In the genomic region with DNA sequence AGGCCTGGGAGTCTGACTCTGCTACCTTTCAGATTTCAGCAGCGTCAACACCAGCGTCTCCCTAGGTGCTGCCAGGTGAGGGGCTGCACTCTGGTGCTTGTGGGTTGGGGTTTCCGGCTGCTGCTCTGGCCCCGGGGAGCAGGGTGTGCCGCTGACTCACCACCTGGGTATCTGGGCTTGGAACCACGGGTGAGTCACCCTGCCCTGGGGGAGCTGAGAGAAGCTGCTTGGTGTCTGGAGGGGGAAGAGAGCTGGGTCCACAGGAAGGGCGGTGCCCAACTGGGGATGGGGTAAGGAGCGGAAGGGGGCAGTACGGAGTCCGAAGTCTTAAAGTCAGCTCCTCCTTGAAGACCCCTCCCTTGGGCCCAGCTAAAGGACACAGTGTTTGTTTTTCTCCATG, we compare ENCODE assay signal across 9 mouse cellular contexts. TPM values are rescaled to one million over a fixed set of nuclear protein-coding genes. Genes with fewer than 3 reads are reported as not detected.
DNase-seq lines count a peak whose midpoint lies in the region; ATAC-seq lines count a peak whose summit lies in the region.
"Had no signal": no experiment of that assay in that cellular context is flagged by ENCODE, and none has a peak within 500 bp of the region (broad histone marks: within the 10 kb centered on the region; RNA-seq: fewer than 3 reads in every experiment).

No protein-coding gene starts in this region.

- H3K4me2 ChIP-seq in hindbrain, embryonic 16.5 days (ENCODE audit: low read length) = no peak overlapping the region

- no peaks in the 10 kb centered on the region for H3K9me3 ChIP-seq in hindbrain, embryonic 16.5 days (ENCODE audit: control insufficient read depth, low read length)

- no peaks in the 10 kb centered on the region for H3K36me3 ChIP-seq in hindbrain, embryonic 16.5 days (ENCODE audit: control insufficient read depth, insufficient read depth, low read length)

- no peak overlapping the region for H3K4me3 ChIP-seq in hindbrain, embryonic 16.5 days (ENCODE audit: low read length)

- peak; percentile 52 for DNase-seq in ovary, postnatal 36 days (ENCODE audit: low spot score)
- DNase-seq in ovary, postnatal 14 days (ENCODE audit: low spot score) = no peak
- peak; percentile 85 for DNase-seq in fibroblast of lung, adult 2 months (ENCODE audit: low read depth)
- peak; percentile 26 for DNase-seq in kidney, adult 11 months
- peak; percentile 88 for DNase-seq in lung, postnatal 25 days (ENCODE audit: low spot score)
- peak; percentile 56 for DNase-seq in testis, postnatal 10 days (ENCODE audit: low spot score)
- no peak for DNase-seq in frontal cortex, postnatal 25 days (ENCODE audit: low spot score in 2 of 2)

- 69% methylated on average over 10 of the region's 10 CpGs for WGBS in hindbrain, embryonic 16.5 days

- H3K4me1 ChIP-seq in hindbrain, embryonic 16.5 days (ENCODE audit: control insufficient read depth, insufficient read depth, low read depth, low read length) = no peaks in the 10 kb centered on the region

- H3K27ac ChIP-seq in hindbrain, embryonic 16.5 days (ENCODE audit: low read depth, low read length) = no peak overlapping the region

- H3K9ac ChIP-seq in hindbrain, embryonic 16.5 days (ENCODE audit: low read depth, low read length) = no peak overlapping the region

- no peaks in the 10 kb centered on the region for H3K27me3 ChIP-seq in hindbrain, embryonic 16.5 days (replicated peaks; ENCODE audit: control insufficient read depth, insufficient read depth, low read length)

- ATAC-seq in hindbrain, embryonic 16.5 days = no peak

RNA-seq across cellular contexts. Expression of a gene that starts 3.1 kb away (rescaled TPM):
- polyA plus RNA-seq in hindbrain, embryonic 16.5 days (2015; fragmentation: Nextera tagmentation; extraction: Ambion mirVana) = not detected in 2 replicates
- polyA plus RNA-seq: neural tube, embryonic 11.5 days had no signal

RNA-seq across cellular contexts. Expression of a gene that starts 14.8 kb away (rescaled TPM):
- 0.51 TPM in 1 of 2 replicates, not detected in the other for polyA plus RNA-seq in hindbrain, embryonic 16.5 days (2015; fragmentation: Nextera tagmentation; extraction: Ambion mirVana)
- polyA plus RNA-seq: neural tube, embryonic 11.5 days had no signal

RNA-seq across cellular contexts. Expression of a gene that starts 16.7 kb away (rescaled TPM):
- polyA plus RNA-seq in hindbrain, embryonic 16.5 days (2015; fragmentation: Nextera tagmentation; extraction: Ambion mirVana) = 0.36 and 1.4 TPM in 2 replicates
- polyA plus RNA-seq: neural tube, embryonic 11.5 days had no signal

RNA-seq across cellular contexts. Expression of a gene that starts 21.4 kb away (rescaled TPM):
- not detected in 2 replicates for polyA plus RNA-seq in hindbrain, embryonic 16.5 days (2015; fragmentation: Nextera tagmentation; extraction: Ambion mirVana)
- polyA plus RNA-seq: neural tube, embryonic 11.5 days had no signal

RNA-seq across cellular contexts. Expression of a gene that starts 25.8 kb away (rescaled TPM):
- polyA plus RNA-seq in hindbrain, embryonic 16.5 days (2015; fragmentation: Nextera tagmentation; extraction: Ambion mirVana) = 31.7 and 32.1 TPM in 2 replicates

Comparison
In these comparisons a context has a peak if more than half of its experiments do, and no peak if none do; other contexts are left out.
1. DNase-seq: peak in ovary, postnatal 36 days (single experiment), fibroblast of lung, adult 2 months (single experiment), kidney, adult 11 months (single experiment), lung, postnatal 25 days (single experiment) and testis, postnatal 10 days (single experiment); none in ovary, postnatal 14 days (single experiment) and frontal cortex, postnatal 25 days (0 of 2).